ENCODE assay signal across 10 mouse cellular contexts in the genomic region with DNA sequence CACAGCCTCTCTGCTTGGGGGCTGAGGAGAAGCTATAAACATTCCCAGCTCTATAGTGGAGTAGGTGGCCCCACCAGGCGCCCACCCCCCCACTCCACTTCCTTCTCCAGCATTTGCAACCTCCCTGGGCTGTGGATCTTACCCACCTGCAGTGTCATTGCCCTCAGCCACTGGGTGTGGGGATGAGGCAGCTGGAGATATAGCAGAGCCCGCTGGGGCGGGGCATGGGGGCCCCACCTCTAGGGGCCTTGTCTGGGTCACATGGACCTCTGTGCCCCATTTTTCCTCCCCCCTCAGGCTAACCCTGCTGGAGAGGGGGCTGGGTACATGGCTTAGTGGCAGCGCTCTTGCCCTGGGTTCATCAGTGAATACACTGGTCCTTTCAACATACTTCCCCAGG. TPM values are rescaled to one million over a fixed set of nuclear protein-coding genes. Genes with fewer than 3 reads are reported as not detected.
DNase-seq lines count a peak whose midpoint lies in the region; ATAC-seq and TF ChIP-seq lines count a peak whose summit lies in the region.
"Had no signal": no experiment of that assay in that cellular context is flagged by ENCODE, and none has a peak within 500 bp of the region (broad histone marks: within the 10 kb centered on the region; RNA-seq: fewer than 3 reads in every experiment).

A gene (minus strand): TSS at position 176 of the 400 bp plus-strand sequence.

- no peak within 1 kb of the TSS for H3K4me2 ChIP-seq in intestine, embryonic 16.5 days (ENCODE audit: low read depth, low read length)
- H3K4me2 ChIP-seq in stomach, embryonic 15.5 days, result no peak within 1 kb of the TSS

- no peak for TF ChIP-seq CTCF in gastrocnemius, adult 2 months (IDR thresholded peaks at IDR 0.05)
- no peak for TF ChIP-seq CTCF in layer of hippocampus, adult 2 months (conservative IDR thresholded peaks at IDR 0.05)

- no peaks in the 10 kb centered on the region for H3K9me3 ChIP-seq in intestine, embryonic 16.5 days (ENCODE audit: control insufficient read depth, low read length)
- no peaks in the 10 kb centered on the region for H3K9me3 ChIP-seq in stomach, embryonic 15.5 days

- WGBS in intestine, embryonic 16.5 days, result 70% methylated on average over 4 of the region's 4 CpGs
- WGBS in stomach, embryonic 15.5 days, result 72% methylated on average over 4 of the region's 4 CpGs

- H3K9ac ChIP-seq in intestine, embryonic 16.5 days (ENCODE audit: low read depth, low read length), result no peak within 1 kb of the TSS
- H3K9ac ChIP-seq in stomach, embryonic 15.5 days, result no peak within 1 kb of the TSS

- H3K27ac ChIP-seq in gastrocnemius, adult 2 months, result peak within 1 kb of the TSS; percentile 35; the same call in 1 of the 2 replicates
- H3K27ac ChIP-seq in layer of hippocampus, adult 2 months, result peak within 1 kb of the TSS; percentile 73
- 0 out of 2 replicates have a peak within 1 kb of the TSS, but pooled peaks have one; percentile 4 for H3K27ac ChIP-seq in intestine, embryonic 16.5 days (ENCODE audit: low read length)
- H3K27ac ChIP-seq in stomach, embryonic 15.5 days, result peak within 1 kb of the TSS; percentile 66; the same call in 1 of the 2 replicates

- no peaks in the 10 kb centered on the region; the same call in 1 of the 2 replicates for H3K27me3 ChIP-seq in intestine, embryonic 16.5 days (replicated peaks; ENCODE audit: control insufficient read depth, insufficient read depth, low read length)
- no peaks in the 10 kb centered on the region for H3K27me3 ChIP-seq in stomach, embryonic 15.5 days (replicated peaks)

- intact Hi-C loops in gastrocnemius, adult 2 months (cut with DNase I), result no loop called here

- no peak within 1 kb of the TSS for H3K4me3 ChIP-seq in gastrocnemius, adult 2 months
- no peak within 1 kb of the TSS for H3K4me3 ChIP-seq in layer of hippocampus, adult 2 months
- no peak within 1 kb of the TSS for H3K4me3 ChIP-seq in intestine, embryonic 16.5 days (ENCODE audit: low read length)
- H3K4me3 ChIP-seq in stomach, embryonic 15.5 days (replicated peaks), result no peak within 1 kb of the TSS
- H3K4me3 ChIP-seq: myocyte had no signal

- H3K4me1 ChIP-seq in intestine, embryonic 16.5 days (ENCODE audit: control insufficient read depth, insufficient read depth, low read length), result peaks cover 31% of the 10 kb centered on the region
- H3K4me1 ChIP-seq in stomach, embryonic 15.5 days, result peaks cover 43% of the 10 kb centered on the region

- H3K36me3 ChIP-seq in intestine, embryonic 16.5 days (ENCODE audit: control insufficient read depth, insufficient read depth, low read length), result no peaks in the 10 kb centered on the region
- H3K36me3 ChIP-seq in stomach, embryonic 15.5 days, result no peaks in the 10 kb centered on the region

- ATAC-seq in intestine, embryonic 16.5 days, result peak; percentile 60
- ATAC-seq in stomach, embryonic 15.5 days (ENCODE audit: insufficient read depth, low FRiP score, low read depth), result no peak

- DNase-seq in gastrocnemius, adult 2 months, result no peak
- DNase-seq in gastrocnemius, postnatal 25 days, result no peak
- DNase-seq in layer of hippocampus, adult 2 months (ENCODE audit: low spot score in 2 of 2), result no peak
- DNase-seq in layer of hippocampus, postnatal 36 days, result no peak
- no peak for DNase-seq in adrenal gland, adult 8-10 months
- DNase-seq in frontal cortex, postnatal 25 days (ENCODE audit: low spot score in 2 of 2), result no peak

RNA-seq across cellular contexts. Expression of the gene that starts here (rescaled TPM):
- total RNA-seq in gastrocnemius, adult 2 months (2021), result not detected
- total RNA-seq in gastrocnemius, postnatal 25 days (2021), result not detected
- total RNA-seq in layer of hippocampus, adult 2 months (2021), result not detected
- under 1 TPM in 1 of 2 experiments, not detected in 1; 0.62 TPM for total RNA-seq in layer of hippocampus, postnatal 36 days (2021)
- polyA plus RNA-seq in intestine, embryonic 16.5 days (2015; fragmentation: Nextera tagmentation; extraction: Ambion mirVana), result 0.70 and 0.80 TPM in 2 replicates
- polyA plus RNA-seq in stomach, embryonic 15.5 days (2015; fragmentation: Nextera tagmentation; extraction: Ambion mirVana), result 0.23 and 0.39 TPM in 2 replicates
- total RNA-seq in adrenal gland, adult 8-10 months (2022), result not detected
- total RNA-seq: layer of hippocampus, postnatal 25 days had no signal
- polyA plus RNA-seq: myocyte had no signal

Comparison
In these comparisons a context has a peak if more than half of its experiments do, and no peak if none do; other contexts are left out.
1. Peak in ATAC-seq and H3K27ac ChIP-seq in intestine, embryonic 16.5 days; RNA of the gene not detected or under 1 TPM.
2. H3K27ac ChIP-seq: peak in every context shown above with its lines; median percentile 73 in layer of hippocampus, adult 2 months; 66 in stomach, embryonic 15.5 days; 35 in gastrocnemius, adult 2 months; 4 in intestine, embryonic 16.5 days.